Mouse (Mus musculus): ENCODE measurements around the gene Mettl7b. TPM values are rescaled to one million over a fixed set of nuclear protein-coding genes. Genes with fewer than 3 reads are reported as not detected.

The Mettl7b gene
- total RNA-seq, 2 experiments from 2014 or later = not detected

DNA sequence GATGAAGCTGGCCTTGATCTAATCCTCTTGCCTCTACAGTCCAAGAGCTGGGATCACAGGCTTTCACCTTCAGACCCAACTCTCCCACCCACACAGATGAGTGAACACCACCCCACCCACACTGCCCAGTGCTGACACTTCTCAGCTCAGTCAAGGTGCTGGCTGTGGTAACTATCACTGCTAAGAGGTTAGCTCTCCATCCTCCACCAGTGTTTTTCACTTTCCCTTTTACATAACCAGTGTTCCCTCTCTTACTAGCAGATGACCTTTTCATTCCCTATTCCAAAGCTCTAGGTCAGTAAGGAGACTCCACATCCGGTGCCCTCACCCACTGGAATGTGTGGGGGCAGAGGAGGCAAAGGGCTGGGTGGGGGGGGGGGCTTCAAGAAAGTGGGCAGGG lies 39.5 kb downstream of the Mettl7b start:
- ATAC-seq (ENCODE audit: poor library complexity, severe bottlenecking) = no peak

DNA sequence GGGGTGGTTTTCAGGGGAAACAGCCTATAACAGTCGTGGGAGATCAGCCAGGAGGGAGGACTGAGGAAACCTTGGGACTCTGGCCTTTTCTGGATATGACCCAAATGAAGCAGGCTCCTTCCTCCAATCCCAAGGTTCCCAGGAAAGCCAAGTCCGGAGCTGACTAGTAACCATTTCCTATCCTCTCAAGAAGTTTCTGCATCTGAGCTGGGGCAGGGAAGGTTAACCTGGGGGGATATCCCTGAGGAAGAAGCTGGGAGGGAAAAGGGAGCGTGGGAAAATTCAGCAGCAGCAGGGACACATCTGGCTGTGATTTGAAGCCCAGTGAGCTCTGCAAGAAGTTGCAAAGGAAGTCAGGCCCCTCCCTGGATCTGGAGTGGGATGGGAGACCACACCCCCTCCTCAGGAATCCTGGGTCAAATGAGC lies 40.0 kb downstream of the Mettl7b start:
- no peak for ATAC-seq (ENCODE audit: poor library complexity, severe bottlenecking)

DNA sequence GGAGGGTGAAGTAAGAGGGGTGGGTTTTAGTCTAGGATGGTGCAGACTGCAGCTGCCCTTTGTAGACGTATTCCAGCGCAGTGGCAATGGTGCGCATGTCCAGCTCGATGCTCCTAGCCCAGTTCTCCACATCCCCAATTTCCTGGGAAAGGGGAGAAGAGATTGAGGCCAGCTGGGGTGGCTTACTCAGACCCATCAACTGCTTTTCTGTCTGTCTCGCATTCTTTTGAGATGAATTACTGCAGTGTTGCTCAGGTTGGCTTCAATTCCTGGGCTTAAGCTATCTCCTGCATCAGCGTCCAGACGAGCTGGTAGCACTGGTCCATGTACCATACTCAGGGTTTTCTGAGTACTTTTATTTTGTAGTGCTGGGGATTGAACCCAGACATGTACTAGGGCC lies 40.8 kb downstream of the Mettl7b start:
- no peak for ATAC-seq (ENCODE audit: poor library complexity, severe bottlenecking)

GRCm38 (mm10) chr10:128919203-128919631 lies 41.6 kb downstream of the Mettl7b start:
- ATAC-seq (ENCODE audit: poor library complexity, severe bottlenecking) = no peak

DNA sequence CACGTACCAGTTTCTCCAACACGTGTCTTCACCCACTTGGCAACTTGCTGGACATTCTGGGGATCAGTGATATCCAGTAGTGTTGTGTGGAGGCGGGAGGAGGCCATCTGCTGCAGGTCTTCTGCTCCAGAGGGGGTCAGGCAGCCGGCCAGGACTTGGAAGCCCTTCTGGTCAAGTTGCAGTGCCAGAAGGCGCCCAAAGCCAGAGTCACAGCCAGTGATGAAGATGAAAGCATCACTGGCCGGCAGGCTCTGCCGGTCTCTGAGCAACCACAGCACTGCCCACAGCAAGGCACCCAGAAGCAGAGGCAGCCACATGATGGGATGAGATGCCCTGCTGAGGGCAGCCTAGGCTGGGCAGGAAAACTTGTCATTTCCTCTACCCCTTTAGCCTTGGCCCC lies 42.5 kb downstream of the Mettl7b start:
- no peak for ATAC-seq (ENCODE audit: poor library complexity, severe bottlenecking)

- no peak for ATAC-seq (ENCODE audit: poor library complexity, severe bottlenecking)
Observed at GRCm38 (mm10) chr10:128917400-128917799, 43.4 kb downstream of the Mettl7b start.

GRCm38 (mm10) chr10:128916665-128917064 lies 44.1 kb downstream of the Mettl7b start:
- ATAC-seq (ENCODE audit: poor library complexity, severe bottlenecking) = no peak

DNA sequence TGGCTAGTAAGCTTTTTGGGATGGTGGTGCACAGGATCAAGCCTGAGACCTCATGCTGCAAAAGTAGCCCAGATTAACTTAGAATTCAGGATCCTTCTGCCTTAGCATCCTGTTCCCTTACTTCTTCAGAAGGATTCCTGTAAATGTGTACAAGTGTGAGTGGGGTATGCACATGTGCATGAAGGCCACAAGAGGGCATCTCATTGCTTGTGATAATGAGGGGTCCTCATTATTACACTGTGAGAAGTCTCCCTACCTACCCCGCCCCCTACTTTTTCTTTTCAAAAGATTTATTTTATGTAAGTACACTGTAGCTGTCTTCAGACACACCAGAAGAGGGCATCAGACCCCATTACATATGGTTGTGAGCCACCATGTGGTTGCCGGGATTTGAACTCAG lies 45.2 kb downstream of the Mettl7b start:
- ATAC-seq (ENCODE audit: poor library complexity, severe bottlenecking) = no peak

DNA sequence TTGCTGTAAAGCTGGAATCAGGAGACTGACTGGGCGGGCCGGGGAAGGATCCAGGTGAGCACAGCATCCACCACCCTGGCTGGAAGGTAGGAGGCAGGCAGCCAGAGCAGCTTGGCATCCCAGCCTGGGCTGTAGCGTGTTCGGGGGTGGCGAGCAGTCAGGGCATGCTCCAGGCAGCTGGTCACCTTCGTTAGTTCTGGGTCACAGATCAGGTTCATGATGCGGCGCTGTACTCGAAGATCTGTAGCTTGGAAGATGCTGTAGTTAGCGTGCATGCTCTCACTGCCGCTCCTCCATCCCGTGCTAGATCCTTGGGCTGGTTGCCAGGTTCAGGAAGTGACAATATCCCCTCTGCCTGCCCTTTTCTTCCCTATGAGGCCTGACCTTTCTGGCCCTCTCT lies 47.1 kb downstream of the Mettl7b start:
- no peak for ATAC-seq (ENCODE audit: poor library complexity, severe bottlenecking)

GRCm38 (mm10) chr10:128913219-128913618 lies 47.6 kb downstream of the Mettl7b start:
- ATAC-seq (ENCODE audit: poor library complexity, severe bottlenecking) = peak; percentile 55

DNA sequence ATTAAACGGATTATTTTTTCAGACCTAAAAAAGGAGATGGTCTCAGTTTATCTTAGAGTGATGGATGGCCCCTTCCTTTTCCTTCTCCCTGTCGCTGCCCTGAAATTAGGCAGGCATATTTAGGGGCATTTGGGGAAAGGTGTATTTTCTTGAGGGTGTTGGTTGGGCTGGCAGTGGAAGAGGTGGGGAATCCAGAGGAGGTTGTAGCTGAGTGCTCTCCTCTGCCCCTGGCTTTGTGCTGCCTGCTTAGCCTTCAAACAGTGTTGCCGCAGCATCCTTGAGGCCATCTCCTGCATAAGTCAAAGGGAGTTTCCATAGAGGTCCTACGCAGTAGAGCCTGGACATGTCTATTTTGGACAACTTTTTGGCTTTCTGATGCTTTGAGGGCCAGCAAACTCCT lies 48.0 kb downstream of the Mettl7b start:
- no peak for ATAC-seq (ENCODE audit: poor library complexity, severe bottlenecking)

DNA sequence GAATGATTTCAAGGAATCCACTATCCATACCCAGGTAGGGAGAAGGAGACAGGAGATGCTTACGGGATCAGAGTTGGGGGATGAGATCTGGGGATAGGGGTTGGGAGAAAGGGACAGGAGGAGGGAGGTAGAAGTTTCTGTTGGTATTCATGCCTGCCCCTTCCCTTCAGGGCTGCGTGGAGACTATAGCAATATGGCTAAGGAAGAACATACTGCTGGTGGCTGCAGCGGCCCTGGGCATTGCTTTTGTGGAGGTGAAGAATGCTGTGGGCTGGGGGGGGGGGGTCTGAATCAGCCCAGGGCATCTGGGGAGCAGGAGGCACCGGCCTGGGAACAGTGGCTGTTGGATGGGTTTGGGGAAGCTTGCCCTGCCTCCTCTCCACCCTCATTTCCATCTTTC lies 48.5 kb downstream of the Mettl7b start:
- no peak for ATAC-seq (ENCODE audit: poor library complexity, severe bottlenecking)

DNA sequence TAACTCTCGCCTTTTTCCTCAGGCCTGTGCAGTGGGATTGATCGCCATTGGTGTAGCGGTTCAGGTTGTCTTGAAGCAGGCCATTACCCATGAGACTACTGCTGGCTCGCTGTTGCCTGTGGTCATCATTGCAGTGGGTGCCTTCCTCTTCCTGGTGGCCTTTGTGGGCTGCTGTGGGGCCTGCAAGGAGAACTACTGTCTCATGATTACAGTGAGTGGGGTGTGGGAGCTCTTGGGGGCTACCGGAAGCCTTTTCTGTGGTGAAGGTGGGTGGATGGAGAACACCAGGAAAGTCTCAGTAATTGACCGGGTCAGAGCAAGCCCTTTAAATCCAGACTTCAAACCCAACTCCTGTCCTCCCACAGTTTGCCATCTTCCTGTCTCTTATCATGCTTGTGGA lies 49.4 kb downstream of the Mettl7b start:
- peak; percentile 51 for ATAC-seq (ENCODE audit: poor library complexity, severe bottlenecking)

GRCm38 (mm10) chr10:128910066-128910841 lies 50.5 kb downstream of the Mettl7b start:
- peak; percentile 45 for ATAC-seq (ENCODE audit: poor library complexity, severe bottlenecking)

GRCm38 (mm10) chr10:128909567-128910028 lies 51.2 kb downstream of the Mettl7b start:
- ATAC-seq (ENCODE audit: poor library complexity, severe bottlenecking) = peak; percentile 54

DNA sequence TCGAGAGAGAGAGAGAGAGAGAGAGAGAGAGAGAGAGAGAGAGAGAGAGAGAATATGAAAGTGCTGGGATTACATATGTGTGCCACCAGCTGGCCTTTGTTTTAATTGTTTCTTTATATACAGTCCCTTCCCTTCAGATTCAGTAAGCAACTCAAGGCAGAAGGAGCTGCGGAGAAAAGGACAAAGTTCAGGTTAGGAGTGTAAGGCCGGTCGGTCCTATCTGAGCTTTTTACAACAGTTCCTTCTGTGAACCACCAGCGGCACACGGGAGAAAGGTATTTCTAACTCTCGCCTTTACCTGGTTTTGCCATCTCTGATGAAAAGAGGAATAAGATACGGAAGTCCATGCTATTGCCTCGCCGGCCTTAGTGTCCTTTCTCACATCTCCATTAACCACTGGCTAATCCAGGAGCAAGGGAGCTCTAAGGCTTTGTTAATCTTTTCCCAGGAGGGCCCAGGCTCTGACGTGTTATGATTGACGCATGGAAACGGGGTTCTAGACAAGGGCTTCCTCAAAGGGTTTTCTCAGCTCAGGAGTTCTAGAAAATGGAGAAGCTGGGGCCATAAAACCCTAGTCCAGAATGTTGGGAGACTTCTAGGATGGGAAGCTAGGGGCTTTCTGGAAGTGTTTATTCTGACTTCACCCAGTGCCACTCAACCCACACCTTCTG lies 51.9 kb downstream of the Mettl7b start:
- peak; percentile 11 for ATAC-seq (ENCODE audit: poor library complexity, severe bottlenecking)

Other genes starting within 250 kb of the Mettl7b start
- gene Dgka, start 216.1 kb downstream of the Mettl7b start, total RNA-seq (2015) = 35.0 and 37.6 TPM in 2 replicates
- 31.5 and 32.6 TPM in 2 replicates for gene Dgka, start 216.1 kb downstream of the Mettl7b start, total RNA-seq (2017)
- gene Pym1, start 213.1 kb downstream of the Mettl7b start, total RNA-seq (2015) = 22.0 and 25.0 TPM in 2 replicates
- 37.1 and 43.4 TPM in 2 replicates for gene Pym1, start 213.1 kb downstream of the Mettl7b start, total RNA-seq (2017)
- 4.4 and 4.5 TPM in 2 replicates for gene Mmp19, start 170.1 kb downstream of the Mettl7b start, total RNA-seq (2015)
- 10.9 and 12.7 TPM in 2 replicates for gene Mmp19, start 170.1 kb downstream of the Mettl7b start, total RNA-seq (2017)
- 29.1 and 35.9 TPM in 2 replicates for gene Dnajc14, start 156.9 kb downstream of the Mettl7b start, total RNA-seq (2015)
- 58.3 and 61.3 TPM in 2 replicates for gene Dnajc14, start 156.9 kb downstream of the Mettl7b start, total RNA-seq (2017)
- 4.5 and 6.5 TPM in 2 replicates for gene Tmem198b, start 156.6 kb downstream of the Mettl7b start, total RNA-seq (2015)
- 3.9 and 4.0 TPM in 2 replicates for gene Tmem198b, start 156.6 kb downstream of the Mettl7b start, total RNA-seq (2017)
- gene Sarnp, start 143.7 kb downstream of the Mettl7b start, total RNA-seq (2015) = 173 and 182 TPM in 2 replicates
- 209 and 234 TPM in 2 replicates for gene Sarnp, start 143.7 kb downstream of the Mettl7b start, total RNA-seq (2017)
- gene Ormdl2, start 139.3 kb downstream of the Mettl7b start, total RNA-seq (2015) = 49.5 and 65.2 TPM in 2 replicates
- gene Ormdl2, start 139.3 kb downstream of the Mettl7b start, total RNA-seq (2017) = 67.1 and 72.3 TPM in 2 replicates
- gene Gdf11, start 69.3 kb downstream of the Mettl7b start, total RNA-seq (2015) = 0.07 and 0.18 TPM in 2 replicates
- 0.18 and 0.28 TPM in 2 replicates for gene Gdf11, start 69.3 kb downstream of the Mettl7b start, total RNA-seq (2017)
- gene Cd63, start 60.0 kb downstream of the Mettl7b start, total RNA-seq (2015) = 60.5 and 76.0 TPM in 2 replicates
- 46.8 and 47.1 TPM in 2 replicates for gene Cd63, start 60.0 kb downstream of the Mettl7b start, total RNA-seq (2017)
- gene Rdh5, start 38.1 kb downstream of the Mettl7b start, total RNA-seq (2015) = 3.4 and 6.0 TPM in 2 replicates
- gene Rdh5, start 38.1 kb downstream of the Mettl7b start, total RNA-seq (2017) = 0.94 and 3.6 TPM in 2 replicates
- 190 and 212 TPM in 2 replicates for gene Bloc1s1, start 37.0 kb downstream of the Mettl7b start, total RNA-seq (2015)
- gene Bloc1s1, start 37.0 kb downstream of the Mettl7b start, total RNA-seq (2017) = 135 and 165 TPM in 2 replicates
- gene Itga7, start 27.2 kb downstream of the Mettl7b start, total RNA-seq (2015) = not detected in 2 replicates
- not detected in 2 replicates for gene Itga7, start 27.2 kb downstream of the Mettl7b start, total RNA-seq (2017)
- not detected in 2 replicates for gene Olfr9, start 28.4 kb upstream of the Mettl7b start, total RNA-seq (2015)
- not detected in 2 replicates for gene Olfr9, start 28.4 kb upstream of the Mettl7b start, total RNA-seq (2017)
- not detected in 2 replicates for gene Olfr763, start 49.8 kb upstream of the Mettl7b start, total RNA-seq (2015)
- gene Olfr763, start 49.8 kb upstream of the Mettl7b start, total RNA-seq (2017) = not detected in 2 replicates
- not detected in 2 replicates for gene Olfr764-ps1, start 78.9 kb upstream of the Mettl7b start, total RNA-seq (2015)
- gene Olfr764-ps1, start 78.9 kb upstream of the Mettl7b start, total RNA-seq (2017) = not detected in 2 replicates
- gene Olfr765, start 89.0 kb upstream of the Mettl7b start, total RNA-seq (2015) = not detected in 2 replicates
- not detected in 2 replicates for gene Olfr765, start 89.0 kb upstream of the Mettl7b start, total RNA-seq (2017)
- gene Olfr766-ps1, start 108.0 kb upstream of the Mettl7b start, total RNA-seq (2015) = not detected in 2 replicates
- not detected in 2 replicates for gene Olfr766-ps1, start 108.0 kb upstream of the Mettl7b start, total RNA-seq (2017)
- gene Olfr767, start 121.9 kb upstream of the Mettl7b start, total RNA-seq (2015) = not detected in 2 replicates
- not detected in 2 replicates for gene Olfr767, start 121.9 kb upstream of the Mettl7b start, total RNA-seq (2017)
- gene Olfr768, start 138.4 kb upstream of the Mettl7b start, total RNA-seq (2015) = not detected in 2 replicates
- gene Olfr768, start 138.4 kb upstream of the Mettl7b start, total RNA-seq (2017) = not detected in 2 replicates
- not detected in 2 replicates for gene Olfr769, start 156.9 kb upstream of the Mettl7b start, total RNA-seq (2015)
- not detected in 2 replicates for gene Olfr769, start 156.9 kb upstream of the Mettl7b start, total RNA-seq (2017)
- gene Olfr770, start 178.0 kb upstream of the Mettl7b start, total RNA-seq (2015) = not detected in 2 replicates
- gene Olfr770, start 178.0 kb upstream of the Mettl7b start, total RNA-seq (2017) = not detected in 2 replicates
- not detected in 2 replicates for gene Olfr771, start 203.8 kb upstream of the Mettl7b start, total RNA-seq (2015)
- not detected in 2 replicates for gene Olfr771, start 203.8 kb upstream of the Mettl7b start, total RNA-seq (2017)
- not detected in 2 replicates for gene Olfr772, start 216.9 kb upstream of the Mettl7b start, total RNA-seq (2015)
- gene Olfr772, start 216.9 kb upstream of the Mettl7b start, total RNA-seq (2017) = not detected in 2 replicates
- gene Olfr773, start 226.4 kb upstream of the Mettl7b start, total RNA-seq (2015) = not detected in 2 replicates
- gene Olfr773, start 226.4 kb upstream of the Mettl7b start, total RNA-seq (2017) = not detected in 2 replicates